Mouse (Mus musculus) myocyte (in vitro differentiated cells): ENCODE results near the gene 1700001C19Rik.

Experiments
- CEBPB ChIP-seq: IDR thresholded peaks from 2 replicates; pipeline ENCODE4 v1.6.1; 2011; ENCODE audit warnings: mild to moderate bottlenecking, moderate library complexity; ENCODE audit not compliant: poor library complexity, insufficient read depth, severe bottlenecking
- E2F4 ChIP-seq: IDR thresholded peaks from one replicate; pipeline ENCODE4 v1.6.1; 2011; ENCODE audit warnings: mild to moderate bottlenecking, control low read depth, moderate library complexity; ENCODE audit not compliant: insufficient read depth
- MAX ChIP-seq: IDR thresholded peaks from one replicate; pipeline ENCODE4 v1.6.1; 2011; ENCODE audit warnings: low read depth, mild to moderate bottlenecking, control low read depth
- MYOG ChIP-seq, 3 experiments: IDR thresholded peaks; one replicate each; pipeline ENCODE4 v1.6.1; 2011; ENCODE audit warnings: control low read depth in 2 of 3, low read depth in 2 of 3, mild to moderate bottlenecking in 2 of 3; ENCODE audit not compliant: insufficient read length in 2 of 3, control insufficient read depth in 1 of 3, insufficient read depth in 1 of 3
- POLR2A ChIP-seq: IDR thresholded peaks from one replicate; pipeline ENCODE4 v1.6.1; 2011; ENCODE audit warnings: low read depth, mild to moderate bottlenecking, control low read depth, moderate library complexity; ENCODE audit not compliant: insufficient read length
- REST ChIP-seq: IDR thresholded peaks from one replicate; pipeline ENCODE4 v1.6.1; 2011; ENCODE audit warnings: mild to moderate bottlenecking, control low read depth, moderate library complexity; ENCODE audit not compliant: insufficient read depth, insufficient read length
- TCF12 ChIP-seq: IDR thresholded peaks from one replicate; pipeline ENCODE4 v1.6.1; 2011; ENCODE audit warnings: mild to moderate bottlenecking, control low read depth; ENCODE audit not compliant: poor library complexity, insufficient read depth, severe bottlenecking
- USF1 ChIP-seq: IDR thresholded peaks from one replicate; pipeline ENCODE4 v1.6.1; 2011; ENCODE audit warnings: low read depth, mild to moderate bottlenecking, control low read depth, moderate library complexity

DNA sequence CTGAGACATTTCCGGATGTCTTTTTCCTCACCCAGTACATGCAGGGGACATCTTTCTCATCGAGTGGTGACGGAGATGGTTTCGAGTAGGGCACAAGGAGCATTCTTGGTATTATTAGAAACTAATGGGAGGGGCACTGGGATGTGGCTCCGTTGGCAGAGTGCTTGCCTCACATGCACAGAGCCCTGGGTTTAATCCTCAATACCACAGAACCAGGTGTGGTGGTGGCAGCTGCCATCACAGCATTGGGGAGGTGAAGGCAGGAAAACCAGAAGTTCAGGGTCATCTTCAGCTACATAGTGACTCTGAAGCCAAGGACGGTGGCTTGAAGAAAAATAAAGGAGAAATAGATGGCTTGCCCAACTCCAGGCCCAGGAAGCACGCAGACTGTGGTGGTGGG is 25.0 kb upstream of the 1700001C19Rik start:
- peak; percentile 52 for TF ChIP-seq TCF12
- no peak for TF ChIP-seq POLR2A
- no peak for TF ChIP-seq MAX
- TF ChIP-seq E2F4 = no peak
- peak in 2 of 3 experiments; percentile 61 to 83 for TF ChIP-seq MYOG (IDR thresholded peaks at IDR 0.05; ENCODE audit: control insufficient read depth in 1 of 3, insufficient read depth in 1 of 3, insufficient read length in 2 of 3, low read depth in 2 of 3)
- TF ChIP-seq USF1 = no peak
- no peak for TF ChIP-seq REST
- TF ChIP-seq CEBPB = no peak
